Mouse (Mus musculus) adrenal gland, postnatal 14 days (tissue): ENCODE data around the gene Gng12. TPM values are rescaled to one million over a fixed set of nuclear protein-coding genes. Genes with fewer than 3 reads are reported as not detected.

ENCODE experiments used
- DNase-seq: peaks from one replicate; pipeline ENCODE4 v3.0.0; 2021; ENCODE audit warnings: mixed read lengths
- total RNA-seq: library from RNA; stranded (reverse); gene quantifications from 2 replicates; pipeline ENCODE4 v1.2.3, GENCODE M21; 2021

The Gng12 gene
- total RNA-seq, 1 experiment from 2014 or later: 85.3 TPM

- no peak for DNase-seq
These were observed 160.1 kb downstream of the Gng12 start for GRCm38 (mm10) chr6:67056108-67056888.

GRCm38 (mm10) chr6:67056889-67057564, 160.8 kb downstream of the Gng12 start:
- no peak for DNase-seq

GRCm38 (mm10) chr6:67057574-67057973, 161.4 kb downstream of the Gng12 start:
- DNase-seq: no peak

- no peak for DNase-seq
These were observed 161.9 kb downstream of the Gng12 start for GRCm38 (mm10) chr6:67057991-67058696.

- no peak for DNase-seq
These were observed 163.9 kb downstream of the Gng12 start for GRCm38 (mm10) chr6:67060057-67060456.

- DNase-seq: no peak
These were observed 173.1 kb downstream of the Gng12 start for GRCm38 (mm10) chr6:67069219-67069762.

- DNase-seq: peak; percentile 38
These were observed 173.7 kb downstream of the Gng12 start for GRCm38 (mm10) chr6:67069800-67070315.

Other genes with a start within 250 kb of the Gng12 start
- gene Vmn1r35, start 210.5 kb upstream of the Gng12 start, total RNA-seq: not detected in 2 replicates
- gene Vmn1r36, start 177.2 kb upstream of the Gng12 start, total RNA-seq: not detected in 2 replicates
- not detected in 2 replicates for gene Vmn1r37, start 167.0 kb upstream of the Gng12 start, total RNA-seq
- not detected in 2 replicates for gene Vmn1r38, start 113.8 kb upstream of the Gng12 start, total RNA-seq
- gene Vmn1r39, start 85.8 kb upstream of the Gng12 start, total RNA-seq: not detected in 2 replicates
- gene Gadd45a, start 141.1 kb downstream of the Gng12 start, total RNA-seq: 15.1 and 25.8 TPM in 2 replicates